Mouse (Mus musculus) heart, embryonic 10.5 days (tissue): Measurements from ENCODE around the gene Nxpe4. TPM values are rescaled to one million over a fixed set of nuclear protein-coding genes. Genes with fewer than 3 reads are reported as not detected.

ENCODE experiments used
- DNase-seq: peaks from one replicate; pipeline ENCODE4 v3.0.0-alpha.2; 2017; ENCODE audit warnings: low spot score
- H3K27ac ChIP-seq: fragments of 300-500 bp; sonication (generic); 2 replicates; pipeline ENCODE4 v1.5.1; 2016; ENCODE audit warnings: mild to moderate bottlenecking
- H3K27me3 ChIP-seq: fragments of 300-500 bp; sonication (generic); 2 replicates; pipeline ENCODE4 v1.6.1; 2016; ENCODE audit warnings: mild to moderate bottlenecking; ENCODE audit not compliant: poor library complexity, insufficient read depth, severe bottlenecking
- H3K36me3 ChIP-seq: fragments of 300-500 bp; sonication (generic); 2 replicates; pipeline ENCODE4 v1.6.1; 2016; ENCODE audit warnings: mild to moderate bottlenecking, moderate library complexity
- H3K4me1 ChIP-seq: fragments of 300-500 bp; sonication (generic); 2 replicates; pipeline ENCODE4 v1.6.1; 2016; ENCODE audit warnings: mild to moderate bottlenecking
- H3K4me3 ChIP-seq: fragments of 300-500 bp; sonication (generic); 2 replicates; pipeline ENCODE4 v1.5.1; 2016; ENCODE audit warnings: mild to moderate bottlenecking, moderate library complexity
- H3K9me3 ChIP-seq: fragments of 300-500 bp; sonication (generic); 2 replicates; pipeline ENCODE4 v1.6.1; 2016; ENCODE audit warnings: mild to moderate bottlenecking, moderate library complexity
- WGBS: fragments of 180-500 bp; shearing (Covaris S2); methylation state at CpG from one replicate; pipeline ENCODE4 v1.1.7; 2016; 5-methylcytosine and 5-hydroxymethylcytosine counted together
- polyA plus RNA-seq: library from polyadenylated mRNA; unstranded; fragments of >200 nt; fragmentation: Nextera tagmentation; extraction: Ambion mirVana; gene quantifications from 2 replicates; pipeline ENCODE4 v1.2.1, GENCODE M21; 2016

The Nxpe4 gene
- polyA plus RNA-seq, 1 experiment from 2014 or later = 3.1 TPM

DNA sequence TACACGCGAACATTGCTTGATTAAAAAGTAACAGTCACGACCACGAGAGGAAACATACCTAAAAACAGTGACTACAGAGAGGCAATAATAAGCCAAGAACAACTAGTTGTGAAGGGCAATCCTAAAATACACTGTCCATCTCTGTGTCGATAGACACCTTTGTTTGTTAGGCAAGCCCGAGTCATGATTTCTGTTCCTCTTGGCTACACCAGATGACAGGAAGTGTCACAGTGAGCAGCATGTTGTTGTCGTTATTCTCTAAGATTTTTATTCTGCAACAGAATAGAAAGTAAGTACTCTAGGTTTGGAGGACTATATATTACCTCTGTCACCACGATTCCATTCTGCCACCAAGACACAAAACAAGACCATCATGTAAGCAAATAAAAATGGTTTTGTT lies 270.6 kb downstream of the Nxpe4 start:
- no peaks in the 10 kb centered on the region for H3K4me1 ChIP-seq
- no peak overlapping the region for H3K4me3 ChIP-seq
- DNase-seq = no peak
- 77% methylated on average over 8 of the region's 8 CpGs for WGBS
- H3K27ac ChIP-seq = no peak overlapping the region
- H3K36me3 ChIP-seq = no peaks in the 10 kb centered on the region
- H3K9me3 ChIP-seq = no peaks in the 10 kb centered on the region
- H3K27me3 ChIP-seq = no peaks in the 10 kb centered on the region

DNA sequence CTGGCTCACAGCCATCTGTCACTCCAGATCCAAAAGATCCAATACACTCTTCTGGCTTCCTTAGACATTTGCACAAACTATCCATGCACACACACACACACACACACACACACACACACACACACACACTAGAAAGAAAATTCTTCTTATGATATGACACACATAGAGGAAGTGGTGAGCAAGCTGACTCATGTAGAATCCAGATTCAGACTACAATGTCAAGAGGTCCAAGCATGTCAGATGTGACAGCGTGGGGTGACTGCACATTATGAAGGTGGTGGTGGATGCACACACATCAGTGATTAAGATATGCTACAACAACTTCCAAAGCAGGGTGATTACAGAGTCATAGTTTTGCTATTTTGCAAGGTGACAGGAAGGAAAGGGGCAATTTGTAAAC lies 282.1 kb downstream of the Nxpe4 start:
- Histone ChIP-seq H3K27me3 (no peaks in the 10 kb centered on the region), H3K4me3 (no peak overlapping the region), H3K9me3 (no peaks in the 10 kb centered on the region), H3K36me3 (no peaks in the 10 kb centered on the region), H3K4me1 (no peaks in the 10 kb centered on the region), H3K27ac (no peak overlapping the region)
- DNase-seq = no peak
- WGBS = 82% methylated on average over 1 of the region's 1 CpGs

GRCm38 (mm10) chr9:48444821-48445220 lies 283.0 kb downstream of the Nxpe4 start:
- Histone ChIP-seq H3K27ac (no peak overlapping the region), H3K27me3 (no peaks in the 10 kb centered on the region), H3K9me3 (no peaks in the 10 kb centered on the region), H3K4me3 (no peak overlapping the region), H3K36me3 (no peaks in the 10 kb centered on the region), H3K4me1 (no peaks in the 10 kb centered on the region)
- 76% methylated on average over 2 of the region's 2 CpGs for WGBS
- DNase-seq = no peak

DNA sequence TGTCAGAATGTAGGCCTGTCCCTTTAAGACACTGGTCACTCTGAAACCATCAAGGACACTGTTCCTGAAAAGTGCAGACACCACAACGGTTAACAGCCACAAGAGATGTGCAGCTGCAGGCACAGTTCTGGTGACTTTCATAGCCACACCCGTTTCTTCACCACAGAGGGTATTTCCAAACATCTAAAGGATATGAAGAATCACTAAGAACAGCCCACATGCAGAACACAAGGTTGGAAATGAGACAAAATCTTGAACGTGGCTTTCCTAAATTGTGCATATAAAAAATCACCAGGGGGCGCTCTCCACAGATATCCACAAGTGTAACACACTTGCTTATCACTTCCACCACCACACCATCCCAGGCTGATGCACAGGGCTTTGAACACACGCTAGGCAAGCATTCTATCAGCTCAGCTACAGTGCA lies 286.0 kb downstream of the Nxpe4 start:
- Histone ChIP-seq H3K27me3 (no peaks in the 10 kb centered on the region), H3K4me3 (no peak overlapping the region), H3K4me1 (no peaks in the 10 kb centered on the region), H3K27ac (no peak overlapping the region), H3K36me3 (no peaks in the 10 kb centered on the region), H3K9me3 (no peaks in the 10 kb centered on the region)
- DNase-seq = no peak
- 37% methylated on average over 5 of the region's 5 CpGs for WGBS

Other genes with a start within 250 kb of the Nxpe4 start
- 2.3 and 2.9 TPM in 2 replicates for gene Nxpe2, start 191.4 kb downstream of the Nxpe4 start, polyA plus RNA-seq